Mouse (Mus musculus) lung, postnatal 10 days (tissue): Measurements from ENCODE around the gene Zfp982.
"Not testable (repeated sequence)": the region's sequence is repeated elsewhere in the genome, so short reads cannot be mapped to it uniquely, and the experiment has no call there.

Experiments
- DNase-seq: peaks from one replicate; pipeline ENCODE4 v3.0.0; 2021

Zfp982 gene

GRCm38 (mm10) chr4:147492117-147492516 is at the start of gene Zfp982:
Gene Zfp982, plus strand, starts transcription at chr4:147492417.
- not testable (repeated sequence) for DNase-seq

GRCm38 (mm10) chr4:147442649-147443553 is 49.3 kb upstream of the Zfp982 start:
- peak; percentile 52 for DNase-seq

DNA sequence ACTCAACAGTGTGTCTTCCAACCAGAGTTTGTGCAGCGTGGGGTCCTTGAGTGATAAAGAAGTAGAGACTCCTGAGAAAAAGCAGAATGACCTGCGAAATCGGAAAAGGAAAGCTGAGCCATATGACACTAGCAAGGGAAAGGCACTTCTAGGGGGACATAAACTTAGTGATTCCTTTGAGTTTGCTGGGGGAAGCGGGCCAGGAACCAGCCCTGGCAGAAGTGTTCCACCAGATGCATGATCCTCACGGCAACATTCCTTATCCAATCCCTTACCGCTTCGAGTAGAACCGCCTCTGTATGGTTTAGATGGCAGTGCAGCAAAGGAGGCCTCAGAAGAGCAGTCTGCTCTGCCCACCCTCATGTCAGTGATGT is 48.7 kb upstream of the Zfp982 start:
- DNase-seq, result peak; percentile 17

GRCm38 (mm10) chr4:147445371-147445770 is 46.8 kb upstream of the Zfp982 start:
- DNase-seq, result not testable (repeated sequence)

GRCm38 (mm10) chr4:147448358-147448757 is 43.9 kb upstream of the Zfp982 start:
- no peak for DNase-seq

DNA sequence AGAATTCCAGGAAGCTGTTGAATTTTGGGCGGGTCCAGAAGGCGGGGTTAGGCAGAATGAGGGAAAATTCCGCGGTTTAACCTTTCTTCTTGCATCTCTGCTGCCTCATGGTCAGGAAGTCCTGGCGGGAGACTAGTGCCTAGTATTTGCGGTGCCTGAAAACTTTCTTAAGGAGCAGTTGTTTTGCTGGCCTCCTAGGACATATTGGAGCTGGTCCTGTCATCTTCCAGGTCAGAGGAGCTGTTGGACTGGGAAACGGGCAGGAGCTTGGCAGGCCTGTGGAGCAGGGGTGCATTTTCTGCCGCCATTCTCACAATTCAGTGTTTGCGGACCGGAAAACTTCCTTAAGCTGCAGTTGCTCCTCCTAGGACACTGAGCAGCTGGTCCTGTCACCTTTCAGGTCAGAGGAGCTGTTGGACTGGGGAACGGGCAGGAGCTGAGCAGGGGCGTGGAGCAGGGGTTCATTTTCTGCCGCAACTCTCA is 43.1 kb upstream of the Zfp982 start:
- DNase-seq, result no peak

GRCm38 (mm10) chr4:147449986-147450385 is 42.2 kb upstream of the Zfp982 start:
- not testable (repeated sequence) for DNase-seq

GRCm38 (mm10) chr4:147467207-147467606 is 25.0 kb upstream of the Zfp982 start:
- DNase-seq, result not testable (repeated sequence)

DNA sequence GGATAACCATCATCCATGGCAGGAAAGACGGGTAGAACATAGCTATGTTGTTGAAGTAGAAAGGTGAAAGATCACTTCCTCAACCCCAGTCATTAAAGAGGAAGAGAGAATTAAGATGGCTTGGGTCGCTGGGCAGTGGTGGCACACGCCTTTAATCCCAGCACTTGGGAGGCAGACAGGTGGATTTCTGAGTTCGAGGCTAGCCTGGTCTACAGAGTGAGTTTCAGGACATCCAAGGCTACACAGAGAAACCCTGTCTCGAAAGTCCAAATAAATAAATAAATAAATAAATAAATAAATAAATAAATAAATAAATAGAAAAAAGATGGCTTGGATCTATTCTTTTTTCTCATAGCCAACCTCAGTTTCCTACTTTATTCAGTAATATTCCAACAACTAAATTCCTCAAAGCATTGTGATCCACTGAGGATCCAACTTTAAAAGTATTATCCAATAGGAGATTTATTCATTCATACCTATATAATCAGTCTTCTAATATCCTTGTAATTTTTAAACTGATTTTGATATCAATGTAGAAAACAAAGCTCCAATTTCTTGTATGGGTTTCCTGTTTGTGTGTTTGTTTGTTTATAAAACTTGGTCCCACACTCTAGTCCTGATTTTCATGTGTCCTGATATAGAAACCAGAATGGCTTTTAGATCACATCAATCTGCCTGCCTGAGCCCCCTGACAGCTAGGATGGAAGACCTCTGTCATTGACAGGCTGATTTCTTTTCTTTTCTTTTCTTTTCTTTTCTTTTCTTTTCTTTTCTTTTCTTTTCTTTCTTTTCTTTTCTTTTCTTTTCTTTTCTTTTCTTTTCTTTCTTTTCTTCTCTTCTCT is 6.8 kb downstream of the Zfp982 start:
- DNase-seq, result not testable (repeated sequence)

DNA sequence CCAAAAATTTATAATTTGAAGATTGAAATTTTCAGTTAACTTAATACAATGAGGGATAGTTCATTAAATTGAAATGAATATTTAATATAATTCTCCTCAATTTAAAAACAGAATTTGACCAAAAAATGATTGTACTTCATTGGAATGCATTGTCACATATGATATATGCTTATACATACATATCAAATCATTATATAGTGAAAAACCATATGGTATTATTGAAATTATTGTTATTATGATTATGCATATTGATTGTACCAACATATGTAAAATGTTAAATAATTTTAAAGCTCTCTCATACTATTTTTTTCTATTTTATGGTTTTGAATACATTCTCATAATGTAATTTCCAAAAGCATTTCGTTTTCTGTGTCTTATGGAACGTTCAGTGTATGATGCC is 17.0 kb downstream of the Zfp982 start:
- no peak for DNase-seq

- DNase-seq, result no peak
Measured at GRCm38 (mm10) chr4:147518981-147519380, 26.8 kb downstream of the Zfp982 start.

- no peak for DNase-seq
Measured at GRCm38 (mm10) chr4:147520100-147520499, 27.9 kb downstream of the Zfp982 start.

- no peak for DNase-seq
Measured at GRCm38 (mm10) chr4:147525125-147525524, 32.9 kb downstream of the Zfp982 start.

GRCm38 (mm10) chr4:147530366-147530765 is 38.1 kb downstream of the Zfp982 start:
- no peak for DNase-seq

DNA sequence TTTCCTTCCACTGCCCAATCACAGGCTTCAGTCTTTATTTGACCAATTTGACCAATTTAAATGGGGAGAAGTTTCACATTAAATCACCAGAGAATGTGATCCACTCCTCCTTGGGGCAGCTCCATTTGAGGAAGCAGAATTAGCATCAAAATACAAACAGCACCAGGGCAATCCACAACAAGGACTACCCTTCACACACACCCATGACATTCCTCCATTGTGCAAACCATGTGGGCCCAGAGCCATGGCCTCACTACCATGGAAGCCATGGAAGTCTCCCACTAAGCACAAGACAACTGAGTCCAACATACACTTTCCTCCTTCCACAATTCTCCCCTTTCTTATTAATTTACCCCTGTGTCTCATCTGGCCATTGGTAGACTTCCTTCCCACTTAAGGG is 43.7 kb downstream of the Zfp982 start:
- DNase-seq, result not testable (repeated sequence)

DNA sequence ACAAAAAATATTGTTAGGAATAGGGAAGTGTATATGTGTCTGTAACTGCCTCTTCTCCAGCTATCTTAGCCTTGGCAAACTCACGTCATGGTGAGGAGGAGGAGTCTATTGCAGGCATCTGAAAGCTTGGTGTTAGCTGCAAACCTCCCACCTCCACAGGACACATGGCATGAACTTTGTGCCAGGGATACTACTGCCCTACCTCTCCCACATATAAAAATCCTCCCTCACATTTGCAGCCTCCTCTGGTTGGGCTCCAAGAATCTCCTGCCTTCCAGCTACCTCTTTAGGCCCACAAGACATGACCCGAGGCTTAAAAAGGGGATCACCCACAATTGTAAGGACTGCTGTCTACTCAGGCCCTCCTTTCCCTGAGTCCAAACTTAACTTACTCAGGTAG is 45.5 kb downstream of the Zfp982 start:
- DNase-seq, result no peak

GRCm38 (mm10) chr4:147539918-147540317 is 47.7 kb downstream of the Zfp982 start, which contains the start of gene Gm16503:
Gene Gm16503, plus strand, starts transcription at chr4:147540218.
- DNase-seq, result not testable (repeated sequence)

DNA sequence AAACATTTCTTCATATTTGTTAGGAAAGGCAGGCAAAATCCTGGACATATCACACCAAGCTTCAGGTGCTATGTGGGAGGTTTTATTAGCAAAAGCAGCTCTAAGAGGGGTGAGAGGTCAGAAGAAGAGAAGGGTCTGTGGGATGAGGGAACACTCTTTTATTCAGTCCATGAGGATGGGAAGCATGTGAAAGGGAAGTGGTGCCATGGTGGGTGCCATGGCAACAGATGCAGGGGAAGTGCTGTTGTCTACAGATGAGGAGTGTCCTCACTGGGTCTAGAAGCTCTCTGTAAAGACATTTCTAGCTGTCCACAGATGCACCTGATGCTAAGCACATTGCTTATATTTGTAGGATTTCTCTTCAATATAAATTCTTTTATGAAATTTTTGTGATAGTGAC is 48.9 kb downstream of the Zfp982 start:
- DNase-seq, result no peak

DNA sequence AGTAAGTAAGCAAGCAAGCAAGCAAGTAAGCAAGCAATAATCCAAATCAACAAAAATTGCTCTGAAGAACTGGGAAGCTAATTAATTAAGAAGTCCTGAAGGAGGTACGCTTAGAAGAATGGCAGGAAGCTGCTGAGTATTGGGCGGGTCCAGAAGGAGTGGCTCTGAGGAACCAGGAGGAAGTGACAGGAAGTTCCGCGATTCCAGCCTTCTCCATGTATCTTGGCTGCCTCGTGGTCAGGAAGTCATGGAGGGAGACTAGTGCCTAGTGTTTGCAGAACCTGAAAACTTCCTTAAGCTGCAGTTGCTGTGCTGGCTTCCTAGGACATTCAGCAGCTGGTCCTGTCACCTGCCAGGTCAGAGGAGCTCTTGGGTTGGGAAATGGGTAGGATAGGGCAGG is 60.9 kb downstream of the Zfp982 start, which contains the start of gene Zfp985:
Gene Zfp985 (plus strand): TSS at position 207 of the 400 bp plus-strand sequence.
- not testable (repeated sequence) for DNase-seq

DNA sequence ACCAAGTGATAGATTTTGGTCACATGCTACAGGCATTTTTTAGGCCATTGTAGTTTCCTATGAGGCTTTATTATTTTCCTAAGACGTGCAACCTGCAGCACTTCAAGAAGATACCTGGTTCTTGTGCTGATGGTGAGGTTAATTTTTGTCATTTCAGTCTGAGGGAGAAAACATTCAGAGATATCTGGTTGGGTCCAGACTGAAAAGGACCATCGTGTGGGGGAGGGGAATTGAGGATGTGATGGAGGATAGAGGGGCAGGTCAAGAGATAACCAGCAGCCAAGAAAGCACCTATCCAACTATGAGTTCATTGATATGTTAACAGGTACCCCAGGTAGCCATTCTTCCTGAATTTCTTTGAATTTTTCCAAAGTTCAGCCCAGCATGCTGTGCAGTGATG is 62.1 kb downstream of the Zfp982 start:
- DNase-seq, result not testable (repeated sequence)

DNA sequence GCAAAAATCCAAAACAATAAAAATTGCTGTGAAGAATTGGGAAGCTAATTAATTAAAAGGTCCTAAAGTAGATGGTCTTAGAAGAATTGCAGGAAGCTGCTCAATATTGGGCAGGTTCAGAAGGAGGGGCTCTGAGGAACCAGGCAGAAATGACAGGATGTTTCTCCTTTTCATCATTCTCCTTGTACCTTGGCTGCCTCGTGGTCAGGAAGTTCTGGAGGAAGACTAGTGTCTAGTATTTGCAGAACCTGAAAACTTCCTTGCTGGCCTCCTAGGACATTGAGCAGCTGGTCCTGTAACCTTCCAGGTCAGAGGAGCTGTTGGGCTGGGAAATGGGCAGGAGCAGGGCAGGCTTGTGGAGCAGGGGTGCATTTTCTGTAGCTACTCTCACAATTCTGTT is 64.7 kb downstream of the Zfp982 start:
- not testable (repeated sequence) for DNase-seq

- DNase-seq, result not testable (repeated sequence)
Measured at GRCm38 (mm10) chr4:147558011-147558410, 65.8 kb downstream of the Zfp982 start.

DNA sequence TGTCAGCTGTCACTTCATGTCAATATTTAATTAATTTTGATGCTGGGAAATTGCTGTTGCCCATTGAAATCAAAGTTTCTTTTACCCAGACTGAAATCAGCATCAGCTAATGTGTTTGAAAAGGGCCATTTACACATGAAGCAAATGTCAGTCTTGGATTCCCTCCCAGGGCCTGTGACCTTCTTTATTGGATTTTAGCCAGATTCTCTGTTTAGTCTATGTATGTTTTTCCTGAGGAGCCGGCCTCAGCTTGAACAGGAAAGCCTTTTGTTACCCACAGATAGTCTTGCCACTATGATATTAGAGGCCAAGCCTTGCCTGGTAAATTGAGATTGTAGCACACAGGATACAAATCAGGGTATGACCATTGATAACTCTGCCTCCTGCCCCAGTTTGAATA is 66.9 kb downstream of the Zfp982 start:
- DNase-seq, result peak; percentile 54
